ENCODE assay signal across 8 mouse cellular contexts in the genomic region with DNA sequence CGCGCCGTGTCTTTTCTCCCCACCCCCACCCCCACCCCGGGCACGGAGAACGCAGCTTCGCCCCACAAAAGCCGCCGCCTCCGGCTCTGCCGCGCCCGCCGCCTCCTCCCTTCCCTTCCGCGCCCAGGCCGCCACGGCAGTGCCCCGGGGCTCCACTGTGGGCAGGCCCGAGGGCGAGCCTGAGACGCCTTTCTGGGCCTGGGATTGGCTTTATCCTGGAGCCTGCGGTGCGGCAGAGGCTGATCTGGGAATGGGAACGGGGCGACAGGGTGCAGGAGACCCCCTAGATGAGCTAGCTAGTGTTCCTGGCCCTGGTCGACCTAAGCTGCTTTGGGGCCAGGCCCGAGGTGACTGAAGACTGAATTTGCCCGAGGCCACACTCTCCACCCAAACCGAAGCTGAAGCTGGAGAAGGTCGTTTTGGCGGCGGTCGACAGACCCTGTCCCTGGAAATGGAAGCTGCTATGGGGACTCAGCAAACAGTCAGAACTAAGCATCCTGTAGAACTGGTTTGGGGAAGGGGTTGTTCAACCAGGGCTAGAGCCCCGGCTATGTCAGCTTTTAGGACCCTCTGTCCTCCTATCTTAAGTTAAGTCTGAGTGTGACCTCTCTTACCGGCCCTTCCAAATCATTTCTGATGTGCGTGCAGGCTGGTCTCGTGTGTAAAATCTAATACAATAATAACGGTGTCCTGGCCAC. TPM values are rescaled to one million over a fixed set of nuclear protein-coding genes. Genes with fewer than 3 reads are reported as not detected.
DNase-seq lines count a peak whose midpoint lies in the region; ATAC-seq and TF ChIP-seq lines count a peak whose summit lies in the region.

No protein-coding gene starts in this region.

- H3K4me1 ChIP-seq in forebrain, embryonic 11.5 days (replicated peaks; ENCODE audit: control insufficient read depth, insufficient read depth, low read length): peaks cover 8% of the 10 kb centered on the region; the same call in 1 of the 2 replicates
- peaks cover 7% of the 10 kb centered on the region; the same call in 1 of the 2 replicates for H3K4me1 ChIP-seq in hindbrain, postnatal 0 days (ENCODE audit: insufficient read depth, low read length)
- H3K4me1 ChIP-seq in liver, embryonic 12.5 days: peaks cover 72% of the 10 kb centered on the region
- peaks cover 21% of the 10 kb centered on the region for H3K4me1 ChIP-seq in neural tube, embryonic 11.5 days (ENCODE audit: control insufficient read depth, insufficient read depth, low read length)

- 3% methylated on average over 35 of the region's 39 CpGs for WGBS in forebrain, embryonic 11.5 days
- WGBS in hindbrain, postnatal 0 days: under 1% methylated on average over 31 of the region's 39 CpGs
- under 1% methylated on average over 39 of the region's 39 CpGs for WGBS in liver, embryonic 12.5 days (ENCODE audit: insufficient replicate concordance)
- 1% methylated on average over 33 of the region's 39 CpGs for WGBS in neural tube, embryonic 11.5 days

- H3K9ac ChIP-seq in forebrain, embryonic 11.5 days (ENCODE audit: low read length): peak overlapping the region; percentile 82
- H3K9ac ChIP-seq in hindbrain, postnatal 0 days (replicated peaks; ENCODE audit: low read length): peak overlapping the region; percentile 95
- H3K9ac ChIP-seq in liver, embryonic 12.5 days: peak overlapping the region; percentile 90
- peak overlapping the region; percentile 91 for H3K9ac ChIP-seq in neural tube, embryonic 11.5 days (ENCODE audit: low read length)

- peak; percentile 60 for ATAC-seq in forebrain, embryonic 11.5 days (replicated peaks; ENCODE audit: low FRiP score)
- peak; percentile 32 for ATAC-seq in hindbrain, postnatal 0 days
- peak; percentile 58 for ATAC-seq in liver, embryonic 12.5 days
- ATAC-seq in neural tube, embryonic 11.5 days (ENCODE audit: insufficient read depth, low FRiP score, low TSS enrichment): peak; percentile 25; the same call in 1 of the 2 replicates

- peak; percentile 50 to 55 for DNase-seq in left cerebral cortex, adult 2 months (ENCODE audit: extremely low spot score in 1 of 2, low spot score in 2 of 2)
- DNase-seq in left cerebral cortex, adult 11 months (ENCODE audit: low spot score): no peak
- peak; percentile 50 for DNase-seq in brain, embryonic 14.5 days (ENCODE audit: low read depth)
- peak; percentile 73 for DNase-seq in forebrain, embryonic 11.5 days (ENCODE audit: low spot score)
- DNase-seq in hindbrain, postnatal 0 days (ENCODE audit: low spot score): peak; percentile 40
- peak; percentile 62 for DNase-seq in neural tube, embryonic 11.5 days (ENCODE audit: low spot score)
- peak; percentile 67 to 79 for DNase-seq in thymus, postnatal 36 days

- TF ChIP-seq CTCF in left cerebral cortex, adult 2 months (IDR thresholded peaks at IDR 0.05): no peak
- no peak for TF ChIP-seq CTCF in brain, embryonic 14.5 days (IDR thresholded peaks at IDR 0.05; ENCODE audit: borderline replicate concordance, extremely low read depth, insufficient read depth, insufficient read length)
- TF ChIP-seq CTCF in hindbrain, postnatal 0 days (IDR thresholded peaks at IDR 0.05; ENCODE audit: low read depth): no peak

- peak overlapping the region; percentile 91 for H3K4me3 ChIP-seq in left cerebral cortex, adult 2 months
- H3K4me3 ChIP-seq in forebrain, embryonic 11.5 days (ENCODE audit: low read depth, low read length): peak overlapping the region; percentile 74
- peak overlapping the region; percentile 67 for H3K4me3 ChIP-seq in hindbrain, postnatal 0 days (ENCODE audit: low read length)
- peak overlapping the region; percentile 77 for H3K4me3 ChIP-seq in liver, embryonic 12.5 days
- H3K4me3 ChIP-seq in neural tube, embryonic 11.5 days (ENCODE audit: low read depth, low read length): peak overlapping the region; percentile 85

- TF ChIP-seq POLR2A in brain, embryonic 14.5 days (IDR thresholded peaks at IDR 0.05; ENCODE audit: borderline replicate concordance, extremely low read depth, insufficient read depth, insufficient read length, poor library complexity, severe bottlenecking): no peak

- H3K4me2 ChIP-seq in forebrain, embryonic 11.5 days (ENCODE audit: low read depth, low read length, severe bottlenecking): peak overlapping the region; percentile 81
- peak overlapping the region; percentile 95 for H3K4me2 ChIP-seq in hindbrain, postnatal 0 days (ENCODE audit: low read depth, low read length)
- peak overlapping the region; percentile 99 for H3K4me2 ChIP-seq in liver, embryonic 12.5 days
- peak overlapping the region; percentile 93 for H3K4me2 ChIP-seq in neural tube, embryonic 11.5 days (ENCODE audit: low read depth)

- H3K9me3 ChIP-seq in forebrain, embryonic 11.5 days (ENCODE audit: control insufficient read depth, low read length): no peaks in the 10 kb centered on the region
- H3K9me3 ChIP-seq in hindbrain, postnatal 0 days (ENCODE audit: low read length): no peaks in the 10 kb centered on the region
- no peaks in the 10 kb centered on the region for H3K9me3 ChIP-seq in liver, embryonic 12.5 days (replicated peaks)
- H3K9me3 ChIP-seq in neural tube, embryonic 11.5 days (ENCODE audit: control insufficient read depth, low read length): no peaks in the 10 kb centered on the region

- H3K27me3 ChIP-seq in forebrain, embryonic 11.5 days (ENCODE audit: control insufficient read depth, insufficient read depth, low read length): no peaks in the 10 kb centered on the region
- H3K27me3 ChIP-seq in hindbrain, postnatal 0 days (ENCODE audit: insufficient read depth, low read length): no peaks in the 10 kb centered on the region
- H3K27me3 ChIP-seq in liver, embryonic 12.5 days (replicated peaks): 0 out of 2 replicates have a peak, but pooled peaks cover 12% of the 10 kb centered on the region
- no peaks in the 10 kb centered on the region for H3K27me3 ChIP-seq in neural tube, embryonic 11.5 days (ENCODE audit: control insufficient read depth, insufficient read depth, low read length)

- H3K27ac ChIP-seq in left cerebral cortex, adult 2 months: peak overlapping the region; percentile 93
- peak overlapping the region; percentile 71 for H3K27ac ChIP-seq in forebrain, embryonic 11.5 days (ENCODE audit: low read depth, low read length)
- peak overlapping the region; percentile 93 for H3K27ac ChIP-seq in hindbrain, postnatal 0 days
- H3K27ac ChIP-seq in liver, embryonic 12.5 days: peak overlapping the region; percentile 87
- peak overlapping the region; percentile 89 for H3K27ac ChIP-seq in neural tube, embryonic 11.5 days (ENCODE audit: low read depth, low read length)

- intact Hi-C loops in left cerebral cortex, adult 2 months (cut with DNase I): loop anchor here (2.0 kb wide), 3 partner anchors 17 to 39 kb away; a partner anchor contains a TSS

- H3K36me3 ChIP-seq in forebrain, embryonic 11.5 days (ENCODE audit: control insufficient read depth, insufficient read depth, low read length): no peaks in the 10 kb centered on the region
- H3K36me3 ChIP-seq in hindbrain, postnatal 0 days (ENCODE audit: insufficient read depth, low read length): no peaks in the 10 kb centered on the region
- H3K36me3 ChIP-seq in liver, embryonic 12.5 days: peaks cover 2% of the 10 kb centered on the region; the same call in 1 of the 2 replicates
- H3K36me3 ChIP-seq in neural tube, embryonic 11.5 days (ENCODE audit: control insufficient read depth, insufficient read depth, low read length): no peaks in the 10 kb centered on the region

RNA-seq across cellular contexts. Expression of a gene that starts 0.6 kb away (rescaled TPM):
- 10 to 100 TPM; 81.0 to 91.4 TPM for total RNA-seq in left cerebral cortex, adult 2 months (2021)
- polyA plus RNA-seq in brain, embryonic 14.5 days (2012; rRNA removed): 23.7 and 40.3 TPM in 2 replicates
- polyA plus RNA-seq in forebrain, embryonic 11.5 days (2014; fragmentation: Nextera tagmentation; extraction: Ambion mirVana): 18.2 and 18.9 TPM in 2 replicates
- total RNA-seq in hindbrain, postnatal 0 days (2014; rRNA removed): 14.4 and 15.1 TPM in 2 replicates
- 23.5 and 28.7 TPM in 2 replicates for polyA plus RNA-seq in hindbrain, postnatal 0 days (2015; fragmentation: Nextera tagmentation; extraction: Ambion mirVana)
- 14.1 and 14.5 TPM in 2 replicates for polyA plus RNA-seq in liver, embryonic 12.5 days (2016; fragmentation: Nextera tagmentation; extraction: Ambion mirVana)
- polyA plus RNA-seq in neural tube, embryonic 11.5 days (2014; fragmentation: Nextera tagmentation; extraction: Ambion mirVana): 19.3 and 20.3 TPM in 2 replicates

RNA-seq across cellular contexts. Expression of a gene that starts 30.7 kb away (rescaled TPM):
- total RNA-seq in left cerebral cortex, adult 2 months (2021): 10 to 100 TPM; 67.4 to 70.2 TPM
- 36.6 and 54.8 TPM in 2 replicates for polyA plus RNA-seq in brain, embryonic 14.5 days (2012; rRNA removed)
- 134 and 145 TPM in 2 replicates for polyA plus RNA-seq in forebrain, embryonic 11.5 days (2014; fragmentation: Nextera tagmentation; extraction: Ambion mirVana)
- total RNA-seq in hindbrain, postnatal 0 days (2014; rRNA removed): 27.4 and 35.9 TPM in 2 replicates
- polyA plus RNA-seq in hindbrain, postnatal 0 days (2015; fragmentation: Nextera tagmentation; extraction: Ambion mirVana): 87.4 and 88.1 TPM in 2 replicates
- polyA plus RNA-seq in liver, embryonic 12.5 days (2016; fragmentation: Nextera tagmentation; extraction: Ambion mirVana): 89.0 and 93.5 TPM in 2 replicates
- polyA plus RNA-seq in neural tube, embryonic 11.5 days (2014; fragmentation: Nextera tagmentation; extraction: Ambion mirVana): 98.5 and 111 TPM in 2 replicates

RNA-seq across cellular contexts. Expression of a gene that starts 31.6 kb away (rescaled TPM):
- total RNA-seq in left cerebral cortex, adult 2 months (2021): not detected
- polyA plus RNA-seq in brain, embryonic 14.5 days (2012; rRNA removed): 0.26 and 0.55 TPM in 2 replicates
- polyA plus RNA-seq in forebrain, embryonic 11.5 days (2014; fragmentation: Nextera tagmentation; extraction: Ambion mirVana): 0.49 and 1.6 TPM in 2 replicates
- total RNA-seq in hindbrain, postnatal 0 days (2014; rRNA removed): 2.1 TPM in 1 of 2 replicates, not detected in the other
- polyA plus RNA-seq in hindbrain, postnatal 0 days (2015; fragmentation: Nextera tagmentation; extraction: Ambion mirVana): 1.3 and 1.4 TPM in 2 replicates
- polyA plus RNA-seq in liver, embryonic 12.5 days (2016; fragmentation: Nextera tagmentation; extraction: Ambion mirVana): 0.22 TPM in 1 of 2 replicates, not detected in the other
- 0.66 and 2.1 TPM in 2 replicates for polyA plus RNA-seq in neural tube, embryonic 11.5 days (2014; fragmentation: Nextera tagmentation; extraction: Ambion mirVana)

RNA-seq across cellular contexts. Expression of a gene that starts 39.8 kb away (rescaled TPM):
- total RNA-seq in left cerebral cortex, adult 2 months (2021): 100 to 1,000 TPM; 288 to 319 TPM
- polyA plus RNA-seq in brain, embryonic 14.5 days (2012; rRNA removed): 210 and 236 TPM in 2 replicates
- polyA plus RNA-seq in forebrain, embryonic 11.5 days (2014; fragmentation: Nextera tagmentation; extraction: Ambion mirVana): 99.2 and 108 TPM in 2 replicates
- total RNA-seq in hindbrain, postnatal 0 days (2014; rRNA removed): 231 and 249 TPM in 2 replicates
- polyA plus RNA-seq in hindbrain, postnatal 0 days (2015; fragmentation: Nextera tagmentation; extraction: Ambion mirVana): 271 and 289 TPM in 2 replicates
- 47.2 and 51.0 TPM in 2 replicates for polyA plus RNA-seq in liver, embryonic 12.5 days (2016; fragmentation: Nextera tagmentation; extraction: Ambion mirVana)
- 137 and 148 TPM in 2 replicates for polyA plus RNA-seq in neural tube, embryonic 11.5 days (2014; fragmentation: Nextera tagmentation; extraction: Ambion mirVana)
